Mouse (Mus musculus) midbrain, embryonic 14.5 days (tissue): ENCODE data around the gene 9330161L09Rik. TPM values are rescaled to one million over a fixed set of nuclear protein-coding genes. Genes with fewer than 3 reads are reported as not detected.

ENCODE experiments used
- ATAC-seq: fragments of 200-750 bp; cut with Nextera tagmentation; 2 replicates; pipeline ENCODE4 v1.8.0; 2017; ENCODE audit warnings: moderate number of reproducible peaks, moderate library complexity; ENCODE audit not compliant: low FRiP score, low TSS enrichment
- DNase-seq: peaks from one replicate; pipeline ENCODE4 v3.0.0-alpha.2; 2015
- H3K27ac ChIP-seq: fragments of 300-500 bp; sonication (generic); replicated peaks from 2 replicates; pipeline ENCODE4 v1.5.1; 2014; ENCODE audit warnings: mild to moderate bottlenecking, low read depth, low read length, moderate library complexity
- H3K27me3 ChIP-seq: fragments of 300-500 bp; sonication (generic); 2 replicates; pipeline ENCODE4 v1.6.1; 2014; ENCODE audit warnings: low read length, control low read depth, mixed read lengths; ENCODE audit not compliant: control insufficient read depth, insufficient read depth
- H3K36me3 ChIP-seq: fragments of 300-500 bp; sonication (generic); 2 replicates; pipeline ENCODE4 v1.6.1; 2014; ENCODE audit warnings: low read length, control low read depth; ENCODE audit not compliant: control insufficient read depth, insufficient read depth
- H3K4me1 ChIP-seq: fragments of 300-500 bp; sonication (generic); 2 replicates; pipeline ENCODE4 v1.6.1; 2014; ENCODE audit warnings: mild to moderate bottlenecking, antibody characterized with exemption, low read length, control low read depth; ENCODE audit not compliant: control insufficient read depth, insufficient read depth
- H3K4me2 ChIP-seq: fragments of 300-500 bp; sonication (generic); 2 replicates; pipeline ENCODE4 v1.6.1; 2014; ENCODE audit warnings: mild to moderate bottlenecking, low read length, moderate library complexity
- H3K4me3 ChIP-seq: fragments of 300-500 bp; sonication (generic); replicated peaks from 2 replicates; pipeline ENCODE4 v1.5.1; 2014; ENCODE audit warnings: low read depth, low read length
- H3K9ac ChIP-seq: fragments of 300-500 bp; sonication (generic); replicated peaks from 2 replicates; pipeline ENCODE4 v1.6.1; 2014; ENCODE audit warnings: mild to moderate bottlenecking, low read length, moderate library complexity
- H3K9me3 ChIP-seq: fragments of 300-500 bp; sonication (generic); 2 replicates; pipeline ENCODE4 v1.6.1; 2016; ENCODE audit warnings: low read length, control low read depth, mixed read lengths; ENCODE audit not compliant: control insufficient read depth
- WGBS: fragments of 180-500 bp; shearing (Covaris S2); extraction: QIAGEN DNeasy Blood & Tissue Kit; methylation state at CpG from one replicate; pipeline ENCODE4 v1.1.7; 2014; 5-methylcytosine and 5-hydroxymethylcytosine counted together
- polyA plus RNA-seq: library from polyadenylated mRNA; unstranded; fragments of >200 nt; fragmentation: Nextera tagmentation; extraction: Ambion mirVana; gene quantifications from 2 replicates; pipeline ENCODE4 v1.2.1, GENCODE M21; 2014

9330161L09Rik gene
- polyA plus RNA-seq, 1 experiment from 2014 or later, result 2.2 TPM

DNA sequence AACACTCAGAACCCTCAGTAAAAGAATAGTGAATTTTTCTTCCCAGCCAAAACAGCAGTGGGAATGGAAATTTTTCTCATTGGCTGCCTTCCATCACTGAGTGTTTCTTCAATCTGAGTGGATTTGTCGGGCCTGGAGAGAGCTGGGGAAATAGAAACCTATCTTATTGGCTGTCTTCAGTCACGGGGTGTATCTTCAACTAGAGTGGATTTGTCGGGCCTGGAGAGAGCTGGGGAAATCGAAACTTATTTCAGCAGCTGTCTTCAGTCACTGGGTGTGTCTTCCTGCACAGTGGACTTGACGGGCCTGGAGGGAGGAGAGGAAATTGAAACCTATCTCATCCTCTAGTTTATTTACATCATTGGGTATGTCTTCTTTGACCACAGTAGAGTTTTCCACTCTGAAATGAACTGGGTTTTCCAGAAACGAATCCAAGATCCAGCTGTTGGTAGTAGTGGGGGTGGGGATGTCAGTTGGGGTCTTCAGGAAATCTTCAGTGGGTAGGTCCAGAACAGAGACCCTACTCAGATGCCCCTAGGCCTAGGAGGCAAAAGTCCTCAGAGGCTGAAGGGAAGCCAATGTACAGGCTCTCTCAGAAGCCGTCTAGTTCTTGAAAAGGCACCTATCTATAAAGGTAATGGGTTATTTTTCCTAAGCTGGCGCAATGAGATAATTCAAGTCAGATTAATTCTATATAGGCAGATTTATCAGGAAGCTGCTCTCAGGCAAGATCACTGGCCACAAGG is 26.5 kb upstream of the 9330161L09Rik start, which contains the start of gene Ifi27:
Gene Ifi27, plus strand, starts transcription at position 226 of the 746 bp plus-strand sequence.
- Histone ChIP-seq H3K27me3 (no peaks in the 10 kb centered on the region), H3K9me3 (no peaks in the 10 kb centered on the region), H3K27ac (no peak within 1 kb of the TSS), H3K4me3 (no peak within 1 kb of the TSS), H3K4me1 (no peaks in the 10 kb centered on the region), H3K4me2 (no peak within 1 kb of the TSS), H3K9ac (no peak within 1 kb of the TSS), H3K36me3 (no peaks in the 10 kb centered on the region)
- ATAC-seq (no peak), DNase-seq (no peak)
- 78% methylated on average over 8 of the region's 8 CpGs for WGBS

DNA sequence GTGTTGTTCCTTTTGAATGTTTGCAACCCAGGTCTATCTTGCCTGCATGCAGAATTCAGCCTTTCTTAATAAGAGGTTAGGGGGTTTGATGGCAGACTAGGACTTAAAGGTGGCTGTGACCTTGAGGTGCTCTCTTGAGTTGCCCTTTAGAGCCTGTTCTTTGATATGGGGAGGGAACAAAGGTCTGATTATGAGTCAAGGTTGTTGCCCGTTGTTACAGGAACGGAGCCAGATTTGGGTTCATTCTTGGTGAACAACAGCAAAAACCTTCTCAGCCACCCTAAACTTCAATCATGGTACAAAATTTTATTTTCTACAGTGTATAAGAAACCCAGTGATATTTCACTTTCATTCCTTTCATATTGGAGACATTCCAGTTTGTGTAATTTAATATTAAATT is 25.8 kb upstream of the 9330161L09Rik start:
- 83% methylated on average over 2 of the region's 2 CpGs for WGBS

DNA sequence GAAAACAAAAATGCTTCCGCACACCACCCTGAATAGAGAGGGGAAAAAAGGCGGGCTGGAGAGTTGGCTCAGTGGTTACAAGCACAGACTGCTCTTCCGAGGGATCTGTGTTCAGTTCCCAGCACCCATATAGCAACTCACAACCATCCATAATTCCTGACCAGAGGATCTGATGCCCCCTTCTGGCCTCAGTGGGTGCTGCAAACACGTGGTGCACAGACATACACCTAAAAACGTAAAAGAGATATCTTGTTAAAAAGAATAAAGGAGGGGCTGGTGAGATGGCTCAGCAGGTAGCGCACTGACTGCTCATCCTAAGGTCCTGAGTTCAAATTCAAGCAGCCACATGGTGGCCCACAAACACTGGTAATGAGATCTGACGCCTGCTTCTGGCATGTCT is 19.1 kb upstream of the 9330161L09Rik start:
- peaks cover 17% of the 10 kb centered on the region for H3K36me3 ChIP-seq
- DNase-seq, result no peak
- H3K27ac ChIP-seq, result no peak overlapping the region
- no peaks in the 10 kb centered on the region for H3K9me3 ChIP-seq
- H3K4me3 ChIP-seq, result no peak overlapping the region
- H3K9ac ChIP-seq, result no peak overlapping the region
- H3K4me2 ChIP-seq, result no peak overlapping the region
- H3K27me3 ChIP-seq, result no peaks in the 10 kb centered on the region
- WGBS, result 94% methylated on average over 7 of the region's 7 CpGs
- ATAC-seq, result no peak
- H3K4me1 ChIP-seq, result peaks cover 27% of the 10 kb centered on the region

More for the DNA sequence above, 25.8 kb upstream of the 9330161L09Rik start:
- H3K27me3 ChIP-seq, result no peaks in the 10 kb centered on the region
- H3K4me3 ChIP-seq, result no peak overlapping the region
- H3K9ac ChIP-seq, result no peak overlapping the region
- ATAC-seq, result no peak
- no peak overlapping the region for H3K27ac ChIP-seq
- H3K4me2 ChIP-seq, result no peak overlapping the region
- no peaks in the 10 kb centered on the region for H3K36me3 ChIP-seq
- H3K9me3 ChIP-seq, result no peaks in the 10 kb centered on the region
- H3K4me1 ChIP-seq, result no peaks in the 10 kb centered on the region
- DNase-seq, result no peak

DNA sequence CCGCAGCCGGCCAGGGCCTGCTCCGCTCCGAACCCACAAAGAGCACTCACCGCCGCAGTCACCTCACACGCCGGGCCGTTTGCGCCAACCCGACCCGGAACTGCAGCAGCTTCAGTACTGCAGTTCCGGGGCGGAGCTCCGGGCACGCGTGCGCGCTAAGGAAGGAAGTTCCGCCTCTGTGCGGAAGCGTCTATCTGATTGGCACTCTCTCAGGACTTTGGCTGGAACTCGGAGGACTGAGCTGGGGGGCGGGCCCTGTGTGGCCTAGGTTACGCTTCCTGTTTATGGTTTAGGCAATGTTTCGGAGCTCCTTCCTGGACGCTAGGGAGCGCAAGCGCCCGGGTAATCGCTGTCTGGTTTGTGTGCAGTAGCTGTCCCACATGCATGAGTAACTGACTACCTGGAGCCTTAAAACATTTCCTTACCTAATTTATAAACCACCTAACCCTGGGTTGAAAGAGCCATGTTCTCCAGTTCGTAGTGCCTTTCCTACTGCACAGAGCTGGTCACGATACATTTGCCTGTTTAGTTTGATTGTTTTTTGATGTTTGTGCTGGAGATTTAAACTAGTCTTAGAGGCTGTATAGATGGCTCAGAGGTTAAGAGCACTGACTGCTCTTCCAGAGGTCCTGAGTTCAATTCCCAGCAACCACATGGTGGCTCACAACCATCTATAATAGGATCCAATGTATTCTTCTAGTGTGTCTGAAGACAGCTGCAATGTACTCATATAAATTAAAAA is 18.3 kb upstream of the 9330161L09Rik start, which contains the start of gene Ddx24:
Gene Ddx24, minus strand, starts transcription at position 102 of the 742 bp plus-strand sequence.
- Histone ChIP-seq H3K27ac (peak within 1 kb of the TSS; percentile 63), H3K27me3 (no peaks in the 10 kb centered on the region), H3K36me3 (peaks cover 19% of the 10 kb centered on the region), H3K9me3 (no peaks in the 10 kb centered on the region), H3K9ac (peak within 1 kb of the TSS; percentile 89), H3K4me1 (peaks cover 34% of the 10 kb centered on the region), H3K4me3 (peak within 1 kb of the TSS; percentile 90), H3K4me2 (peak within 1 kb of the TSS; percentile 93)
- DNase-seq, result peak; percentile 98
- WGBS, result 2% methylated on average over 33 of the region's 33 CpGs
- ATAC-seq, result peak; percentile 99

DNA sequence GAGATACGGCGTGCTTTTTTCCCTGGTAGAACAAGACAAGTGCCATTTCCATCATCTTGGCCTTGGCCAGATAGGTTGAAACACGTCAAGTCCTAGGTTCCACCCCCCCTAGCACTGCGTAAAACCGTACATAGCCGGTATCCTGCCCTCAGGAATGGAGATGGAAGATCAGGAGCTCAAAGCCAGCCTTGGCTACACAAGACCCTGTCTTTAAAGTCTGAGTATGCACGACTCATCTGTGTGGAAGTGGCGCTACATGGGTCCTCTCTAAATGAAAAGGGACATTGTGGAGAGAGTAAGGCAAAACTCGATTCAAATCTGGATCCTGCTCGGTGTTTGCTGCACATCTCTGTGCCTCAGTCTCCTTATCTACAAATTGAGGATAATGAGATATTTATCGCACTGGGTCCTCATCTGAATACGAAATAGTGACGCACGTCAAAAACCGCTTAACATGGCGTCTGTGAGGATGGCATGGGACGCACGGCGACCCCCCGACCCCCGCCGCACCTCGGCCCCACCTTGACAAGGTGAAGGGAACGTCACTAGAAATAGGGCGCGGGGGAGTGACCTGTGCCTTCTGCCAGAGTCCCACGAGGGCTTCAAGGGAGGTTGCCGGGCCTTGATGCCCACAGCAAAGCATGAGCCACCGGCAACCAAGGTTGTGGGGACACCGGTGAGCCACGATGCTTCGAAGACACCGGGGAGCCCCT is 17.6 kb upstream of the 9330161L09Rik start:
- Histone ChIP-seq H3K27me3 (no peaks in the 10 kb centered on the region), H3K4me3 (peak overlapping the region; percentile 90), H3K4me1 (peaks cover 34% of the 10 kb centered on the region), H3K27ac (peak overlapping the region; percentile 63), H3K36me3 (peaks cover 21% of the 10 kb centered on the region), H3K4me2 (peak overlapping the region; percentile 93), H3K9me3 (no peaks in the 10 kb centered on the region), H3K9ac (peak overlapping the region; percentile 89)
- no peak for DNase-seq
- ATAC-seq, result no peak; the same call in 1 of the 2 replicates
- 11% methylated on average over 33 of the region's 33 CpGs for WGBS

DNA sequence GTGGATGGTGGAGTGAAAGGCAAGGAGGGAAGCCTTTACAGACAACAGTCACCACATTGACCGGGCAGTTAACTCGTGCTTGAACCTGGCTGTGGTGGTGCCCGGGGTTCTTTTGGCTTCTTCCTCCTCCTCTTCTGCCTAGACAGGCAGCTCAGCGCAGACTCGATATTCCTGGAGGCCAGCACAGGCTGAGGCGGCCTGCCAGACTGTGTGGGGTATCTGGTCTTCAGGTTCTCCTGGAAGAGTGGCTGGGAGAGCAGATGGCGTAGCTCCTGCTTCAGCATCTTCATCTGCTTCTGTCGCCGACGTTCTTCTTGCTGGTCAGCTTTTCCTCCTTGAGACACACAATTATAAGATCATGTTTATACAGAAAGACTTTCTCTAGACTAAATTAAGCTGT is 524 bp upstream of the 9330161L09Rik start:
- H3K36me3 ChIP-seq, result peaks cover 94% of the 10 kb centered on the region
- no peaks in the 10 kb centered on the region for H3K4me1 ChIP-seq
- DNase-seq, result no peak
- no peak overlapping the region for H3K27ac ChIP-seq
- no peak overlapping the region for H3K9ac ChIP-seq
- H3K27me3 ChIP-seq, result no peaks in the 10 kb centered on the region
- no peaks in the 10 kb centered on the region for H3K9me3 ChIP-seq
- no peak overlapping the region for H3K4me3 ChIP-seq
- ATAC-seq, result no peak
- 98% methylated on average over 10 of the region's 10 CpGs for WGBS
- no peak overlapping the region for H3K4me2 ChIP-seq

DNA sequence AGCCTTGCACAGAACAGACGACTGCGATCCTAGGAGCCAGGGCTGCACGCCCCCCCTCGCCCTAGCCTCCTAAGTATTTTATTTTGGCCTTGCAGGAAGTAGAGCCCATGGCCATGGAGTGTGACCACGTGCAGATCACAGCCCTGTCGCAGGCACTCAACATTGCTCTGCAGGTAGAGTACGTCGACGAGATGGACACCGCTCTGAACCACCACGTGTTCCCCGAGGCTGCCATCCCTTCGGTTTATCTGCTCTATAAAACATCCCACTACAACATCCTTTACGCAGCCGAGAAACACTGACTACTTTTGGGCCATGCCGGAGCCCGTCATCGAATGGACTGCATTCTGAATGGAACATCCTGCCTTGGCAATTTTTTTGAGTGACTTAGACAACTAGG is 3.5 kb downstream of the 9330161L09Rik start:
- no peaks in the 10 kb centered on the region for H3K9me3 ChIP-seq
- DNase-seq (no peak), ATAC-seq (no peak)
- H3K36me3 ChIP-seq, result peaks cover 69% of the 10 kb centered on the region
- WGBS, result 88% methylated on average over 18 of the region's 18 CpGs
- H3K4me3 ChIP-seq, result no peak overlapping the region
- no peak overlapping the region for H3K27ac ChIP-seq
- no peak overlapping the region for H3K9ac ChIP-seq
- no peak overlapping the region for H3K4me2 ChIP-seq
- no peaks in the 10 kb centered on the region for H3K27me3 ChIP-seq
- no peaks in the 10 kb centered on the region for H3K4me1 ChIP-seq

DNA sequence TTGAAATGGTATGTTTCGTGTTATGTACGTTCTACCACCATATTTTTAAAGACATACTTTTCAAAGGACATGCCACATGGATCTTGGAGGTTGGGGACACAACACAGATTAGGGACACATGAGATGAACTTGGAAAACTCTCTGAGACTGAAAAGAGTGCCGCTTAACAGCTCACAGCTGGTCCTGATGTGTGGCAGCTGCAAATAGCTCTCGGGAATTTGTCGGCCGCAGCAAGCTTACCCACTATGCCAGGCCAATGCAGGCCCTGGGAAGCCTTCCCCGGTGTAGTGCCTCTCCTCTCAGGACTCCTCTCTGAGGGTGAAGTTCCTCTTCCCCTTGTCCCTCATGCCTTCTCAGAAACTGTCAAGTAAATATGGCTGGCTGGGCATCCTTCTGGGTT is 10.9 kb downstream of the 9330161L09Rik start:
- no peak overlapping the region for H3K9ac ChIP-seq
- no peaks in the 10 kb centered on the region for H3K9me3 ChIP-seq
- H3K4me3 ChIP-seq, result no peak overlapping the region
- H3K27me3 ChIP-seq, result no peaks in the 10 kb centered on the region
- H3K36me3 ChIP-seq, result peaks cover 5% of the 10 kb centered on the region; the same call in 1 of the 2 replicates
- ATAC-seq (no peak), DNase-seq (no peak)
- 84% methylated on average over 7 of the region's 7 CpGs for WGBS
- H3K4me1 ChIP-seq, result no peaks in the 10 kb centered on the region
- H3K27ac ChIP-seq, result no peak overlapping the region
- no peak overlapping the region for H3K4me2 ChIP-seq
